7 mouse cellular contexts compared by ENCODE assay signal in the genomic region with DNA sequence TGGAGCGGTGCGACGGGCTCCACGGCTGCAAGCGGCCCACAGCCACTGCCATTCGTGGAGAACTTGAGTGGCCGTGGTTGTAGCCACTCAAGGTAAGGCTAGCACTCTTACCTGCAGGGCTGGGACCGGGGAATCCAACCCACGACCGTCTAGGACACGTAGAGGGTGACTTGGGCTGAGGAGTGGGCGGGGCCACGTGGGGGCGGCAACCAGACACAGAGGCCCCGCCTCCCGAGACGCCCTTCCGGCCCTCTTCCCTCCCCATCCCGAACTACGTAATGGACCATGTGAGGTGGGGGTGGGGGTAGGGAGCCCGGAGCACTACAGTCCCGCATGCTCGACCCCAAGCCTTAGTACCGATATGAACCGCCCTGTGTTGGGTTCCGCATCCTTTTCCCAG.
DNase-seq lines count a peak whose midpoint lies in the region; ATAC-seq lines count a peak whose summit lies in the region.

No protein-coding gene starts in this region.

- peak; percentile 94 for ATAC-seq in forebrain, embryonic 12.5 days (ENCODE audit: low FRiP score)
- peak; percentile 93 for ATAC-seq in midbrain, embryonic 15.5 days (replicated peaks)
- peak; percentile 91 for ATAC-seq in stomach, embryonic 15.5 days (ENCODE audit: insufficient read depth, low FRiP score, low read depth)

- H3K4me1 ChIP-seq in forebrain, embryonic 12.5 days, result peaks cover 10% of the 10 kb centered on the region
- peaks cover 6% of the 10 kb centered on the region; the same call in 1 of the 2 replicates for H3K4me1 ChIP-seq in midbrain, embryonic 15.5 days
- no peaks in the 10 kb centered on the region for H3K4me1 ChIP-seq in stomach, embryonic 15.5 days

- peak overlapping the region; percentile 40 for H3K4me3 ChIP-seq in forebrain, embryonic 12.5 days (replicated peaks)
- peak overlapping the region; percentile 34 for H3K4me3 ChIP-seq in midbrain, embryonic 15.5 days
- peak overlapping the region; percentile 43 for H3K4me3 ChIP-seq in stomach, embryonic 15.5 days (replicated peaks)

- H3K27me3 ChIP-seq in forebrain, embryonic 12.5 days, result no peaks in the 10 kb centered on the region
- H3K27me3 ChIP-seq in midbrain, embryonic 15.5 days (replicated peaks), result no peaks in the 10 kb centered on the region
- H3K27me3 ChIP-seq in stomach, embryonic 15.5 days (replicated peaks), result no peaks in the 10 kb centered on the region

- DNase-seq in R1 (ENCODE audit: low read depth, low spot score), result peak; percentile 93
- DNase-seq in adrenal gland, postnatal 36 days, result peak; percentile 83 to 91
- peak; percentile 77 for DNase-seq in induced T-regulatory cell, adult 2 months (ENCODE audit: low read depth)
- DNase-seq in liver, result peak; percentile 87

- peaks cover 5% of the 10 kb centered on the region; the same call in 1 of the 2 replicates for H3K9me3 ChIP-seq in forebrain, embryonic 12.5 days
- H3K9me3 ChIP-seq in midbrain, embryonic 15.5 days, result peaks cover 6% of the 10 kb centered on the region; the same call in 1 of the 2 replicates
- no peaks in the 10 kb centered on the region for H3K9me3 ChIP-seq in stomach, embryonic 15.5 days

- H3K36me3 ChIP-seq in forebrain, embryonic 12.5 days (replicated peaks), result peaks cover 11% of the 10 kb centered on the region
- H3K36me3 ChIP-seq in midbrain, embryonic 15.5 days (replicated peaks), result 0 out of 2 replicates have a peak, but pooled peaks cover 2% of the 10 kb centered on the region
- no peaks in the 10 kb centered on the region for H3K36me3 ChIP-seq in stomach, embryonic 15.5 days

- peak overlapping the region; percentile 55 for H3K4me2 ChIP-seq in forebrain, embryonic 12.5 days
- peak overlapping the region; percentile 50 for H3K4me2 ChIP-seq in midbrain, embryonic 15.5 days
- peak overlapping the region; percentile 63 for H3K4me2 ChIP-seq in stomach, embryonic 15.5 days

- 2% methylated on average over 25 of the region's 26 CpGs for WGBS in forebrain, embryonic 12.5 days
- WGBS in midbrain, embryonic 15.5 days, result 3% methylated on average over 26 of the region's 26 CpGs
- WGBS in stomach, embryonic 15.5 days, result 7% methylated on average over 26 of the region's 26 CpGs

- no peak overlapping the region for H3K27ac ChIP-seq in forebrain, embryonic 12.5 days
- H3K27ac ChIP-seq in midbrain, embryonic 15.5 days, result no peak overlapping the region
- H3K27ac ChIP-seq in stomach, embryonic 15.5 days, result no peak overlapping the region

- peak overlapping the region; percentile 38; the same call in 1 of the 2 replicates for H3K9ac ChIP-seq in forebrain, embryonic 12.5 days
- H3K9ac ChIP-seq in midbrain, embryonic 15.5 days, result peak overlapping the region; percentile 22; the same call in 1 of the 2 replicates
- H3K9ac ChIP-seq in stomach, embryonic 15.5 days, result no peak overlapping the region
